Mouse (Mus musculus) urinary bladder, postnatal 25 days (tissue): ENCODE measurements around the gene Spata45.
A peak's percentile ranks its signal among the peaks of the same experiment; 100 is the strongest.

ENCODE experiments used
- DNase-seq: peaks from one replicate; pipeline ENCODE4 v3.0.0; 2022; ENCODE audit warnings: low spot score

Gene Spata45

DNA sequence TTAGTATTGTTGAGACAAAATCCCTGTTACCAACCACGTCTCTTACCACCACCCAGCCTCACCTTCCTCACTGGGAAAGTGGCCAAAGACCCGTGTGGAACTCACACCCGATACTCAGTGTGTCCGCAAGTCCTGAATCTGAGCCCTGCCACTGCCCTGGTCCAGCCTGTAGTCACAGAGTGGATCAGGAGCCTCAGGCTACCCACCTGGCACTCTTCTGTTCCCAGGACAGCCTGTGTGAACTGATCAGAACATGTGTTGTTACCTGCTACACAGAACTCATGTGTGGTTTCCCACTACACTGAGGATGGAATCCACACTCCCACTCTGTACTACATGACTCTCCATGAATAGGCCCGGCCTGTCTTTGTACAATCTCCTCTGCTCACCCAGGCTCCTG lies 5.7 kb downstream of the Spata45 start:
- DNase-seq, result no peak

DNA sequence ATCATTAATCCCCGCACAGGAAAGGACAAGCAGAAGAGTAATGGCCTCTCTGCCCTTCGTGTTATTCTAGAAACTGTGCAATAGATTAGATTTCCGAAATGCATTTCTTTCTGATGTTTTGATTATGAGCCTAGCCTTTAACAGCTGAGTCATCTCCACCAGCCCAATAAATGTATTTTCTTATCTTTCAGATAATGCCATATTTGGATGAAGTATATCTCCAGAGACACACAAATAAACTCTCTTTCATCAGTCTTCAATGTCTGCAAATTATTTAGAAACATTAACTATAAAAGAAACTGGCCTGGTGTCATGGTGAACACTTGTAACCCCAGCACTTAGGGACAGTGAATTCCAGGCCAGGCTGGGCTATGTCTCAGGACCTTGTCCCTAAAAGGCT lies 6.2 kb downstream of the Spata45 start:
- no peak for DNase-seq

DNA sequence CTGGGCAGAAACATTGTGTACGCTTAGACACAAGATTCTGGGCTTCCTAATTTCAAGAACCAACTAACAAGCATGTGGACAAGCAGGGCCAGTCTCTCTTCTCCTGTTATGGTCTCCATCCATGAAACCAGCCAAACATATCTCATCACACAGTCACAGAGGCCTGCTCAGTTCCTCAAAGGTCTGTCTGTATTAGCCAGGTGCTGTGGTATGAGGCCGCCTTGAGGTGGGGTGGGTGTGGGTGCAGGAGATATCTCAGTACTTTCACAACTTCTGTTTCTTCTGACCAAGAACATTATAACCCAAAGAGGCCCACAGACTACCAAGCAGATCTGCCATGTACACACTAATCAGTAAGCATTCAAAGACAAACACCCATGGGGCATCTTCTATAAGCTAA lies 8.8 kb downstream of the Spata45 start:
- DNase-seq, result no peak

DNA sequence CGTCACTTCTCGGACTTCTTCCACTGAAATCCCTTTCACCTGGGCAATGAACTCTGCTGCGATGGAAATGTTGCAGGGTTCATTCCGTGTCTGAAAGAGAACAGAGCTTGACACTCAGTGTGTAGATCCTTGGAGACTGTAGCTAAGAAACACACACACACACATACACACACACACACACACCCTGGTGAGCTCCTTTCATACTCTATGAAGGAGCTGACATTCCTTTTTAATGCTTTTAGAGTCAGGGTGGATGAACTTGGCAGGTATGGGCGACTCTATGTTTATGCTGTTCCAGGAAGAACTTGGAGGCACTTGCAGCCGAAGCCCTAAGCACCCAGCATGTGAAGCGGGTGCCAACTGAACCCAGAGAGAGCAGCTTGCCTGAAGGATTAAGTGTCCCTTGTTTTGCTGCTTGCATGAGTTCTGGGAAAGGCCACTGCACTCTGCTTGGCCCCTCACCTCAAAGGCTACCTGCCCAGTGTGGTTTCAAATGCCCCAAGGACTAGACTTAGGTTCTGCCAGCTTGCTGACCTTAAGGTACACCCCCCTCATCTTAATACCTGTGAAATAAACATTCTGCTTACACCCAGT lies 9.9 kb downstream of the Spata45 start:
- no peak for DNase-seq

DNA sequence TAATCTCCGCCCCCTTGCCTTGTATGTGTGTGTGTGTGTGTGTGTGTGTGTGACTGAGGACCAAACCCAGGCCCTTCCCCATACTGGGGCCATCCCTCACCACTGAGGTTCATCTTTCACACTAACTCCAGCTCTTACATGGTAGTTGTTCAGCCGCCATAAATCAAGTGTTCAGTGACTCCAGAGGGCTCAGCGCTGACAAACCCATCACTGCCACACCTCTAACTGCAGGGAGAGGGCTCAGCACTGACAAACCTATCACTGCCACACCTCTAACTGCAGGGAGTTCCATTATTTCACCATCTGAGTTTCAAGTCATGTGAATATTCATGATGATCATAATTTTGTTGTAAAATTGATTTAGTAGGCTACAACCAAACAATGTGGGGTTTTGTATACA lies 17.1 kb downstream of the Spata45 start:
- DNase-seq, result no peak

DNA sequence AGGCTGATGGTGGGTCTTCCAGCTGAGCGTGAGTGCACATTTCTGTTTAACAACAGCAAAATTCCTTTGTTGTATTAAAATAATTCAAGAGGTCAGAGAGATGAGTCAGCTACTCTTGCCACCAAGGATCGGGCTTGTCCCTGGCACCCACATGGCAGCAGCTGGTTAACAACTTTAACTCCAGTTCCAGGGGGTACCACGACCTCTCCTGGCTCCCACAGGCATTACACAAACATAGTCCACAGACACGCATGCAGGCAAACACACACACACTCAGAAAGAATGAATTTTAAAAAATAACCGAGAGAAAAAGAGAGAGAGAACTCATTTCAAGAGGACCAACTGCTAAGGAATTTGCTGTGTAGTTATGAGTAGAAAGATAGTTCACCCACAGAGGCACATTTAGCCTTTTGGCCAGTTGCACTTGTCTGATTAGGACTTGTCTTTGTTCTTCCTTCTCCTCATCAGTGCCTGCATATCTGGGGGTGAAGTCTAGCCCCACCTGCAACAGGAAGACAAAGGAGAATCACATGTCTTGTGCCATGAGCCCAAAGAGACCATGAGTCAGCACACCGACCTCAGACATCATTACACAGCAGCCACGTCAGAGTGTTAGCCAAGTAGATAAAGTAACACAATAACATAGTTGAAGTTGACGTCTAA lies 18.6 kb downstream of the Spata45 start:
- DNase-seq, result no peak

DNA sequence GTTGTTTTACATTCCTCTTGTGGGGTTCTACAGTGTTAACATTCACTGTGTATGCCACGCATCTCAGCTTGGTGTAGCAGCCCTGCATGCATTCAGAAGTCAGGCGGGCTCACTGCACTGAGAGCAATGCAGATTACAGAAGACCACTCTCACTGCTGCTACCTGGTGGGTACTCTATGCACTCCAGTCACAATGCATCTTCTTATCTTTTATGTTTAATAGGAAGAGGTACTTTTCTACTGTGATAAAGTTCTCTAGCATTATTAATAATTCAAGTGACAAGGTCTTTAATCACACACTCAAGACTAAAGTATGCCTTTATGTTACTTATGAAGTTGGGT lies 19.1 kb downstream of the Spata45 start:
- DNase-seq, result no peak

DNA sequence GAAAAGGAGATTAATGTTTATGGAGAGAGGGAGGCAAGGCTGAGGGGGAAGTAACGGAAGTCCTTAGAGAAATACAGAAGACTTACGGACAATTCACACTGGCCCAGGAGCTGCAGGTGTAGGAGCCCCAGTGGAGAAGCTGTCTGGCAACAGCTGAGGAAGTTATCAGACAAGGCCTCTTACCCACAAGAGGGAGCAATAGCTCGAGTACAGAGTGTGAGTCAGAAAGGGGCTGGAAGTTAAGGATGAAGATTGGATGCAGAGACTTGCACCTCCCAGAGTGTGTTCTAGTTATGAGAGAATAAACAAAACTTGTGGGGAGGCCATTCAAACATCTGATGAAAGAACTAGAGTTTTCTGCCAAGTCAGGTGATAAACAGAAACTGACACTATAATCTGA lies 21.0 kb downstream of the Spata45 start:
- no peak for DNase-seq

DNA sequence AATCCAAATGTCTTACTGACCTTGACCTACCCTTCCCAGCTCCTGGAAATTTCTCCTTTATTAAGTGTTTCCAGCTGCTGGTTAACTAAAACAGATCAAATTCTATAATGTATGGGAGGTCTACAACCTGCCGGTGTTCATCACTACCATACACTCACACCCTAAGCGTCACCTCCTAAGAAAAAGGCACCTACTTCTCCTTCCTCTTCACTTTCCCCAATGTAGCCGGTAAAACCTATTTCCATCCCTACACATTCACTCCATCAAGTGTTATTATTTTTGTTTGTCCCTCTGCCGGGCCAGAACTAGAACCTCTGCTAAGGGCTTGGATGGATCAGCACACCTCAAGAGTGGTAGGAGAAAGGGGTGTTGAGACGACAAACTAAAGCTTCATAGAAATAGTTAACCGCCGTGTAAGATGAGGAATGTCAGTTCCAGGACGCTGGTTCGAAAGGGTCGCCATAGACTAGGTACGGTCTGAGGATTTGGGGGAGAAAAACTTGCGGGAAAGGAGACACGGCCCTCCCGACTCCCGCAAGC lies 25.9 kb downstream of the Spata45 start:
- DNase-seq, result no peak

DNA sequence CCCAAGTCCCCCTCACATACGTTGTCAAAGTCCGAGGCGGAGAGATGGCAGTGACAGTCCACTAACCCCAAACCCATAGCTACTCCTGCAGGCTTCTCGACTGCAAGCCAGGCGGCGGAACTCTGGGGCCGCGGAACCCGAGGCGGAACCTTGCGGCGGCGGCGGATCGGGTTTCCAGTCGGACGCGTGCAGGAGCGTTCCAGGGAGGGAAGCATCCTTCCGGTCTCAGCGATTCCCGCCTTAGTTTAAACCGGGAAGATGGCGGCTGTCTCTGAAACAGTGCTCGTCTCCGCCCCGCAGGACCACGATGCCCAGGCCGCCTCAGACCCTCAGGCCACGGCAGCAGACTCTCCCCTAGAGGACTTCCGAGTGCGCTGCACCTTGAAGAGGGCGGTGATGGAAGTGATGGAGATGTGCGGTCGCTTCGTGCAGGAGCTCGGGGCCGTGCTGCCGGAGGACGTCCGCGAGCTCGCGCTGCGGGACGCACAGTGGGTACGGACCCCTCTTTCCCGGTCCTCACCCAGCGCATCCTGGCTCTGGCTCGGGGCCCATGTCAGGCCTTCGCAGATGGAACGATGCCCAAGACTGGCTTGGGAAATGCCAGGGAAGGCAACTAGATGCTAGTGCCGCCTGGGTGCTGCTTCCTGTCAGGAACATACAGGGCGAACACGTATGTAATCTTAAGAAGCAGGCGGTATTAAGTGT lies 26.5 kb downstream of the Spata45 start, which contains the start of the genes Tatdn3 and Nsl1:
TSS of gene Tatdn3 (minus strand) at position 152 of the 705 bp plus-strand sequence.
TSS of gene Nsl1 (plus strand) at position 232 of the 705 bp plus-strand sequence.
- DNase-seq, result peak; percentile 94

DNA sequence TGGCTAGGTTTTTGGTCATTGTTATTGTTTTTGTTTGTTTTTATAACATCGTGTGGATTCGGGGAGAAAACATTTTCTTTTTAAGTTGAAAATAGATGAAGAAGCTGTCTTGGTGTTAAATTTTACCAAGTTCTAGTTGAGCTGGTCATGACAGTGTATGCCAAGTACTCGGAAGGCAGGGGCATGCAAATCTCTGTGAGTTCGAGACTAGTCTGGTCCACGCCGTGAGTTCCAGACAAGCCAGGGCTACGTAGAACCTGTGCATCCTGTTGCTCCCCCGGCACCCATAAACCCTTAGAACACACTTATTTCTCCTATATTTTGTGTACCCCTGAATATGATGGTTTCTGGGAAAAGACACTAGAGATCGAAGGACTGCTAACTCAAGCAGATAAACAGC lies 27.3 kb downstream of the Spata45 start:
- no peak for DNase-seq

DNA sequence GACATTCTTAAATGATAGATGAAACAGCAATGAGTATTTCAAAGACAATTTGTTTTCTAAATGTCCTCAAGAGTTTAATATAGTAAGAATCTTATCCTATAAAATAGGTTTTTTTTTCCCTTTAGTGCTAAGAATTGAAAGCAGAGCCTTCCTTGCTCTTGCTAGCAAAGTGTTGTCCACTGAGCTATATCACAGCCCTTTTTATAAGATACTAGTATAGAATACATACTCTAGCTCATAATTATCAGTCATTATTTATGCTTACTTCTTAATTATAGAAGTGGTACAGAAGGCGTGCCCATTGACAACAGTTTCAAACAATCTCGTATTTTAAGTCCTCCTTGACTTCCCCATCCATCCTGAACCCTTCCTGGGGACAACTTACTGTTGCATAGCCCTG lies 28.1 kb downstream of the Spata45 start:
- DNase-seq, result no peak

DNA sequence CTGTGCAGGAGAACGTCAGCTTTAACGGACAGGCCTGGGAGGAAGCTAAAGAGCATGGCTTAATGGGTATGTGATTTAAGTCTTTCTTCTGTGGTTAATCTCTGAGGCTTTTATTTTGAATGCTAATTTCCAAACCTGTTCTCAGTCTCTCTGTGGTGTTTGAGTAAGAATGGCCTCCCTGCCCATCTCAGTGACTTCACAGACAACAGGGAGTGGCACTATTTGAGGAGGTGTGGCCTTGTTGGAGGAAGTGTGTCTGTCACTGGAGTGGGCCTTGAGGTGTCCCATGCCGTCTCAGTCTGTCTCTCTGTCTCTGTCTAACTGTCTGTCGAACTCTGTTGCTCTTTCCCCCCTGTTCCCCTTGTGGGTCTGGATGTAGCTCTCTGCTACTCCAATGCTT lies 28.7 kb downstream of the Spata45 start:
- DNase-seq, result no peak

DNA sequence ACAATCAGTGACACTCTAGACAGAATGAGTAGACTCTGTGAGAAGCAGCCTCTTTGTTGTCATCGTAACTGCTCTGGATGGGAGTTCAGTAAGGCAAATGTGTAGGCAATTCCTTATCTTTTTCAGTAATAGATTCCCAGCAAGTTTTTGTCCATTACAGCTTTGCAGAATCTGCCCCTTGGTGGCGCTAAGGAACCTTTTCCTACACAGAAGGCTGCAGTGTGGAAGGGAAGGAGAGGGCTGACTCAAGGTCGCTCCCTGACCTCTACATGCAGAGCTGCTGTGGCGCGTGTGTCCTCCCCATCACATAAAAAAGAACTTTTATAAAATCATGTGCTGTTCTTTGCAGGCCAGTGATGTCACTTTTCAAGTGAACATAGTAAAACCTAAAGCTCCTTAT lies 31.9 kb downstream of the Spata45 start:
- no peak for DNase-seq

DNA sequence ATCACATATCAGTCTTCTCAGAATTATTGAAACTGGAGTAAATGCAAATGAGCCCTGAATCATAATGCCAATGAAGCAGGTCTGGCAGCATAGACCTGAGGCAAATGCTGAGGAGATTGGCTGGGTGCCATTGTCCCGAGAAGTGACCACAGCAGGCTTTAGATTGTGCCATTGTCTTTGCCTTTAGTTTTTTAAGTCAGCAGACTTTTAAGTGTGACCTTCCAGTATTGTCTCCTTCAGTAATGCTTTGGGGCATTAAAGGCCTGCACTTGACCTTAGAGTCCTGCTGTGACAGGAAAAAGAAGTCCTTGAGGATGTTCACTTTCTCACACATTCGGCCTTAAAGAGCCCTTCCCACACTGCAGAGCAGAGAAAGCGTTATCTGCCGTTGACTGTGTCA lies 33.8 kb downstream of the Spata45 start:
- no peak for DNase-seq

DNA sequence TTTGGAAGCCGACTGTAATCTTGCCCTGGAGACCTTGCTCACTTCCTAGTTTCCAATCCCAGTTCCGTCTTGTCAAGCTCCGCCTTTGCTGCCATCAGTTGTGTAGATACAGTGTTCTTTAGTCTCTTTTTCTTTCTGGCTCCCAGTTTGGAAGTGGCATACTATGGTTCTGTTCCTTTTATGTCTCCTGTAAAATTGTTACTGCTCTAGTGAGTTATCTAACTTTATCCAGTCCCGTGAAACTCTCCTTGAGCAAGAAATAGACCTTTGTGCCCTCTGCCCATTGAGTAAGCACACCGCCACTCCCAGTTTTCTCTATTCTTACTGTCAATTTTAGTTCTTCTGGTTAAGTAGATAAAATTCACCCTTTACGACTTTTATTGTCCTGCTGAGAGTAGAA lies 35.2 kb downstream of the Spata45 start:
- no peak for DNase-seq

DNA sequence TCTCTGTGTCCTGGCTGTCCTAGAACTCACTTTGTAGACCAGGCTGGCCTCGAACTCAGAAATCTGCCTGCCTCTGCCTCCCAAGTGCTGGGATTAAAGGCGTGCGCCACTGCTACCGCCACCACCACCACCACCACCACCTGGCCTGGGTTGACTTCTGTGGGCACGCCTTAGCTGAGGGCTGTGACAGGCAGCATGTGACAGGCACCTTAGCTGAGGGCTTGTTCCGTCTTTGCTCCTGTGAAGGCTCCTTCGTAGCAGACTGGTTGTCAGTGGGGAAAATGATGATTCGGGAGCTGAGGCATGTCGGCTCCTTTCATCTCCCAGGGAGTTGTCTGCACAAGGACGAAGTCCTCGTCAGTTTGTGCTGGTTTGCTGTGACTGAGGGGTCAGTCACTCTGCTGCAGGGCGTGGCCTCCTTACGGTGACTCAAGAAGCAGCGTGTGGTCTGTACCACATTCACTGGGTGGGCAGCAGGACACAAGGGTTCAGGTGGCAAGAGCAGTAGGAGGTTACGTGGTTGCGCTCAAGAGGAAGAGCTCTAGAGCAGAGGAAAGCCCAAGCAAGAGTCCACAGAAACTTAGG lies 36.0 kb downstream of the Spata45 start:
- DNase-seq, result no peak

DNA sequence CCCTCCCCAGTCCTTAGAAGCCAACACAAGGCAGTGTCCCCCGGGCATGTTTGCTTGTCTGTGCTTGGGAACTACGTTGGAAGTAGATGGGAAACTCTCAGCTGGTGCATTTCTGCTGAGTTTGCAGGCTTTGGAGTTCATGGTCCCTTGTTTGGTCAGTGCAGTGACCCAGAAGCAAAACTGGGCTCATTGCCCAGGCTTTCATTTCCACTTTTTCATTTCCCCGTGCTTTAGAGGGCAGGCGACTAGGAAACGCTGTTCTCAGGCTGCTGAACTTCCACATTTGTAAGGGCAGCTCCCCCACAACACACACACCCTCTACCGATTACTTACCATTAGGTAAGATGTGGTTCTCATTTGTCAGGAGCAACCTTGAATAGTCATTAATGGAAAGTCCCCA lies 36.6 kb downstream of the Spata45 start:
- DNase-seq, result no peak

DNA sequence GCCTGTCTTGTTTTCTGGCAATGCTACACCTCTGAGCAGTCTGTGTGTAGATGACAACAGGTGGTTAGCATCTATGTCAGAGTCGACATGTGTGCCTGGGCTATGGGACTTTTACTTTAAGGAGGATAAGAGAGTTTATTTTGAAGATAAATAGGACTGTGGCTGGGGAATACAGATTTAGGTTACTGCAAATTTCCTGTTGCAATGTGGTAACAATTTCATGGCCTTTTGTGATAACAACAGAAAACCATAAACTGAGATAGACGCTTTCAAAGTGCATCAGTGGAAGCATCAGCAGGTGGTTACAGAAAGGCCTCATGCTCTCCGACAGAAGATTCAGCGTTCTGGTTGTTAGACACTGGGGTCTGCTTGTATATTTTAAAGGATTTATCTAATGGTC lies 37.0 kb downstream of the Spata45 start:
- no peak for DNase-seq

DNA sequence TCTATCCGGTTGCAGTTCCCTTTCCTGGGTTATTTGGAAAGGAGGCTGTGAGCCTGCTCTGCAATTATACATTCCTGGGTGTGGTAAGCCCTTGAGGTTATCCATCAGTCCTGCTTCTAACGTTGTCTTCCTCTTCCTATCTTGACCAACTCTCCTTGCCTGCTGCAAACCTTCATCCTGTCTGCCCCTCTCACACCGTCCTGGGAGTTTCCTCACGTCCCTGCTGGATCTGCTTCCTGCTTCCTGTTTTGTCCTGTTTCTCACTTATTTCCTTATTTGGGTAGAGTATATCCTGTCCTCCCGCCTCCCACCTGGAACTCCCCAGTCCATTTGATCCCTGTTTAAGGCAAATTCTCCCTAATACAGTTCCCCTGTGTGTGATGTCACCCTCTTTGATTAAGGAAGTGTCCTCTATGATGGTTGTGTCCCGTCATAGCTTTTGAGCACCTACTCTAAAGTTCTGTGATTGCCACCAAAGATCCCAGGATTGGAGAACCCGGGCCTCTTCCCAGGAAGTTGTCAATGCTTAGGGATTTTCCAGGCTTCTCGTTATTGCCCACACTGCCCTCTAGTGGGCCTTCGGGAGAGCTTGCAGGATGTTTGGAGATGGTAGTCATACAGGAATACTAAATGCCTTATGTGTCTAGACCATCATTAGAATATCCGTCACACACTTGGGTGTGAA lies 38.9 kb downstream of the Spata45 start:
- peak; percentile 39 for DNase-seq

DNA sequence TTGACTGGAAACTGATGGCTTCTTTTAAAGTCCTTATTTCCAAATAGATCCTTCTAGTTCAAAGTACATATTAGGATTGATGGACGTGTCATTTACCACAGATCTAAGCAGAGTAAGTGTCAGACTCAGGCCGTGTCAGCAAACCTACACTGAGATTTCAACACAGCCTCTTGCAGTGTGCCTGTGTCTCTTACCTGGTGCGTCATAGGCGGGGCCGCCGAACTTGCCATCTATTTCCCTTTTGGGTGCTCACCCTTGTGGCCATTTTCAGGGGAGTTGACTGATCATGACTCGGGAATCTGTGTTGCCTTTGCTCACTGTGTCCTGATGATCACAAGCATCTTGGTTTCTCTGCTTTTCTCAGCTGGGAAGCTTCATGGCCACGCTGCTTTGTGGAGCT lies 46.8 kb downstream of the Spata45 start:
- DNase-seq, result no peak

DNA sequence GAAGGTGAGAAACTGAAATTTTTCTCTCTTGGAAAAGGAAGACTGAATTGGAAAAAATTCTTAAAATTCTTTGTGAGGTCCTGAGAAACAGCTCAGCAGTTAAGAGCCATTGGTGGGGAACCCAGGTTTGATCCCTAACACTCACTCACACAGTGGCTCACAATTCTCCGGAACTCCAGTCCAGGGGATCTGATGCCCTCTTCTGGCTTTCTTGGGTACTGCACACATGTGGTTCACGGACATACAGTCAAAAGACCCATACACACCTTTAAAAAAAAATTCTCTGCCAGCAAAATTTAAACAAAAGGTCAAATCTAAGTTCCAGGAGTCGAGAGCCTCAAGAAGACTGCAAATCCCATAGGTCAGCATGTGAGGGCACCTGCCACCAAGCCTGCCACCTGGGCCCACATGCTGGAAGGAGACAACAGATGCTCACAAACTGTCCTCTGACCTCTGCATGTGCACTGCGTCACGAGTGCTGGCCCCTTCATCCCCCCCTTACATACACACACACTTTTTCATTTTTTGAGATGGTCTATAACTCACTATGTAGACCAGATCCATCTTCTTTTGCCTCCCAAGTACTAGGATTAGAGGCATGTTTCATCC lies 48.6 kb downstream of the Spata45 start:
- DNase-seq, result peak; percentile 36
